ENCODE assay signal across 25 mouse cellular contexts in genomic region chr14:60978129-60978528, GRCm38 (mm10).
DNase-seq lines count a peak whose midpoint lies in the region; ATAC-seq lines count a peak whose summit lies in the region.
"Had no signal": no experiment of that assay in that cellular context is flagged by ENCODE, and none has a peak within 500 bp of the region (broad histone marks: within the 10 kb centered on the region; RNA-seq: fewer than 3 reads in every experiment).

No protein-coding gene starts in this region.

- H3K4me3 ChIP-seq in forebrain, embryonic 10.5 days: no peak overlapping the region
- H3K4me3 ChIP-seq in forebrain, embryonic 16.5 days (replicated peaks; ENCODE audit: low read length): no peak overlapping the region
- no peak overlapping the region for H3K4me3 ChIP-seq in embryonic facial prominence, embryonic 13.5 days
- H3K4me3 ChIP-seq: neural tube, embryonic 15.5 days had no signal

- H3K9me3 ChIP-seq in forebrain, embryonic 10.5 days: no peaks in the 10 kb centered on the region
- no peaks in the 10 kb centered on the region for H3K9me3 ChIP-seq in forebrain, embryonic 16.5 days (ENCODE audit: control insufficient read depth, low read length)
- H3K9me3 ChIP-seq in embryonic facial prominence, embryonic 13.5 days: no peaks in the 10 kb centered on the region
- H3K9me3 ChIP-seq: neural tube, embryonic 15.5 days had no signal

- H3K27ac ChIP-seq in forebrain, embryonic 10.5 days: peak overlapping the region; percentile 45
- no peak overlapping the region for H3K27ac ChIP-seq in forebrain, embryonic 16.5 days (ENCODE audit: low read length)
- H3K27ac ChIP-seq in embryonic facial prominence, embryonic 13.5 days: peak overlapping the region; percentile 88
- H3K27ac ChIP-seq: hindbrain, embryonic 14.5 days; neural tube, embryonic 15.5 days had no signal

- no peak for ATAC-seq in forebrain, embryonic 16.5 days
- ATAC-seq in embryonic facial prominence, embryonic 13.5 days (ENCODE audit: insufficient number of reproducible peaks, insufficient read depth, low FRiP score, low TSS enrichment, low read depth): no peak
- ATAC-seq in monocyte, adult 5-6 weeks (replicated peaks; ENCODE audit: insufficient number of reproducible peaks, low FRiP score, low TSS enrichment, poor library complexity, severe bottlenecking): no peak
- ATAC-seq: CD4-positive, CD25-positive, alpha-beta regulatory T cell, adult 4 months; forebrain, postnatal 0 days; liver, postnatal 0 days; lung, postnatal 0 days; Patski had no signal

- no peak for DNase-seq in forebrain, embryonic 10.5 days (ENCODE audit: extremely low spot score, low spot score)
- peak; percentile 22 for DNase-seq in hindlimb bud, embryonic 11.5 days (ENCODE audit: extremely low spot score, low read depth, low spot score)
- DNase-seq in spleen, postnatal 14 days (ENCODE audit: low spot score in 2 of 2): no peak
- no peak for DNase-seq in layer of hippocampus, postnatal 14 days (ENCODE audit: low spot score in 2 of 2)
- DNase-seq in thymus, postnatal 25 days: no peak
- DNase-seq: adrenal gland, postnatal 36 days; cerebellum, adult 11 months; cerebellum, adult 9-11 months; forebrain, postnatal 0 days; heart, postnatal 4 days; kidney, adult 8-10 months; kidney, postnatal 14 days; liver, postnatal 0 days; right cerebral cortex, adult 18-20 months; thymus, adult 2 months had no signal

- H3K36me3 ChIP-seq in forebrain, embryonic 10.5 days (replicated peaks): peaks cover 61% of the 10 kb centered on the region
- H3K36me3 ChIP-seq in forebrain, embryonic 16.5 days (ENCODE audit: control insufficient read depth, insufficient read depth): no peaks in the 10 kb centered on the region; the same call in 1 of the 2 replicates
- H3K36me3 ChIP-seq in embryonic facial prominence, embryonic 13.5 days: peaks cover 20% of the 10 kb centered on the region

- peaks cover 28% of the 10 kb centered on the region for H3K4me1 ChIP-seq in forebrain, embryonic 10.5 days
- no peaks in the 10 kb centered on the region for H3K4me1 ChIP-seq in forebrain, embryonic 16.5 days (replicated peaks; ENCODE audit: control insufficient read depth, insufficient read depth, low read length)
- H3K4me1 ChIP-seq in embryonic facial prominence, embryonic 13.5 days: peaks cover 49% of the 10 kb centered on the region
- H3K4me1 ChIP-seq: neural tube, embryonic 15.5 days had no signal

- WGBS in forebrain, embryonic 10.5 days: 68% methylated on average over 6 of the region's 6 CpGs
- WGBS in forebrain, embryonic 16.5 days: 78% methylated on average over 6 of the region's 6 CpGs
- 8% methylated on average over 6 of the region's 6 CpGs for WGBS in embryonic facial prominence, embryonic 13.5 days

- H3K27me3 ChIP-seq in forebrain, embryonic 10.5 days (ENCODE audit: poor library complexity, severe bottlenecking): no peaks in the 10 kb centered on the region
- no peaks in the 10 kb centered on the region for H3K27me3 ChIP-seq in forebrain, embryonic 16.5 days (replicated peaks; ENCODE audit: control insufficient read depth, insufficient read depth, low read length)
- no peaks in the 10 kb centered on the region for H3K27me3 ChIP-seq in embryonic facial prominence, embryonic 13.5 days
- H3K27me3 ChIP-seq: neural tube, embryonic 15.5 days had no signal

- H3K4me2 ChIP-seq in forebrain, embryonic 16.5 days (ENCODE audit: low read length): no peak overlapping the region
- H3K4me2 ChIP-seq in embryonic facial prominence, embryonic 13.5 days: peak overlapping the region; percentile 36
- H3K4me2 ChIP-seq: hindbrain, embryonic 14.5 days; liver, embryonic 11.5 days; midbrain, embryonic 11.5 days; neural tube, embryonic 15.5 days had no signal

- no peak overlapping the region for H3K9ac ChIP-seq in forebrain, embryonic 16.5 days (replicated peaks; ENCODE audit: low read depth, low read length)
- H3K9ac ChIP-seq in embryonic facial prominence, embryonic 13.5 days: no peak overlapping the region
- H3K9ac ChIP-seq: forebrain, postnatal 0 days; hindbrain, embryonic 14.5 days; liver, postnatal 0 days; neural tube, embryonic 15.5 days had no signal
